Comparison of ENCODE assay signal across 8 mouse cellular contexts in the genomic region with DNA sequence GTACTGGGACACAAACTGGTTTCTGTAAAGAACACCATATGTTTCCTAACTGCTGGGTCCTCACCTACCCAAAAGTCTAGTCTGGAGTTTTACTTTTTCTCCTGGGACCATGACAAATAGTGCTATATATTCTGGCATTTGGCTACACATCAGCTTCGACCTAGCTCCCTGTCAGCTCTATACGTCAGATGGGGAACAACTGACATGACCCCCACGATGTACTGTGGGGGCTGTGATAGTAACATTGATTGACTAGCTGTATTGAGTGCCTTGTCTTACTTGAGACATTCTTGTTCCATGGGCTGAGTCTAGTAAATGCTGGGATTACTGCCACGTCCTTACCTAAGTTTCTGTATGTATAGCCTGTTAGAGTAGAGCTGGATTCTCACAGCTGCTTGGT. TPM values are rescaled to one million over a fixed set of nuclear protein-coding genes. Genes with fewer than 3 reads are reported as not detected.
A peak's percentile ranks its signal among the peaks of the same experiment; 100 is the strongest.
DNase-seq lines count a peak whose midpoint lies in the region; ATAC-seq lines count a peak whose summit lies in the region.

No protein-coding gene starts in this region.

- H3K4me2 ChIP-seq in kidney, embryonic 16.5 days (replicated peaks; ENCODE audit: low read depth, low read length) = peak overlapping the region; percentile 11; the same call in 1 of the 2 replicates
- no peak overlapping the region for H3K4me2 ChIP-seq in hindbrain, embryonic 13.5 days
- H3K4me2 ChIP-seq in midbrain, embryonic 16.5 days (ENCODE audit: low read length) = no peak overlapping the region

- 51% methylated on average over 4 of the region's 4 CpGs for WGBS in kidney, embryonic 16.5 days
- 63% methylated on average over 4 of the region's 4 CpGs for WGBS in hindbrain, embryonic 13.5 days
- 69% methylated on average over 4 of the region's 4 CpGs for WGBS in midbrain, embryonic 16.5 days

- peaks cover 67% of the 10 kb centered on the region for H3K4me1 ChIP-seq in kidney, embryonic 16.5 days (ENCODE audit: insufficient read depth, low read length)
- H3K4me1 ChIP-seq in brown adipose tissue, adult 24 weeks (ENCODE audit: control insufficient read depth, insufficient read depth, insufficient read length, low read length) = peaks cover 61% of the 10 kb centered on the region
- peaks cover 57% of the 10 kb centered on the region for H3K4me1 ChIP-seq in hindbrain, embryonic 13.5 days (replicated peaks)
- peaks cover 22% of the 10 kb centered on the region for H3K4me1 ChIP-seq in midbrain, embryonic 16.5 days (ENCODE audit: control insufficient read depth, insufficient read depth, low read length)

- H3K27me3 ChIP-seq in kidney, embryonic 16.5 days (ENCODE audit: insufficient read depth, low read length) = no peaks in the 10 kb centered on the region
- H3K27me3 ChIP-seq in hindbrain, embryonic 13.5 days = no peaks in the 10 kb centered on the region
- H3K27me3 ChIP-seq in midbrain, embryonic 16.5 days (ENCODE audit: control insufficient read depth, insufficient read depth, low read depth, low read length) = no peaks in the 10 kb centered on the region

- H3K9ac ChIP-seq in kidney, embryonic 16.5 days (replicated peaks; ENCODE audit: low read length) = peak overlapping the region; percentile 44
- peak overlapping the region; percentile 19; the same call in 1 of the 2 replicates for H3K9ac ChIP-seq in hindbrain, embryonic 13.5 days
- no peak overlapping the region for H3K9ac ChIP-seq in midbrain, embryonic 16.5 days (ENCODE audit: low read depth, low read length)

- no peak for ATAC-seq in kidney, embryonic 16.5 days (ENCODE audit: low FRiP score, low TSS enrichment)
- no peak for ATAC-seq in hindbrain, embryonic 13.5 days (ENCODE audit: low FRiP score)
- no peak for ATAC-seq in midbrain, embryonic 16.5 days

- H3K27ac ChIP-seq in kidney, embryonic 16.5 days (ENCODE audit: low read length) = peak overlapping the region; percentile 92
- H3K27ac ChIP-seq in brown adipose tissue, adult 24 weeks (replicated peaks; ENCODE audit: low read depth, low read length) = peak overlapping the region; percentile 89
- peak overlapping the region; percentile 75 for H3K27ac ChIP-seq in hindbrain, embryonic 13.5 days
- peak overlapping the region; percentile 9 for H3K27ac ChIP-seq in midbrain, embryonic 16.5 days (ENCODE audit: low read length)

- DNase-seq in kidney, postnatal 25 days = no peak
- DNase-seq in adrenal gland, postnatal 10 days = no peak
- DNase-seq in layer of hippocampus, adult 8-10 months (ENCODE audit: low spot score in 2 of 2) = no peak
- no peak for DNase-seq in spleen, adult 18-20 months

- peaks cover 25% of the 10 kb centered on the region for H3K36me3 ChIP-seq in kidney, embryonic 16.5 days (ENCODE audit: insufficient read depth, low read length)
- H3K36me3 ChIP-seq in hindbrain, embryonic 13.5 days = peaks cover 39% of the 10 kb centered on the region
- H3K36me3 ChIP-seq in midbrain, embryonic 16.5 days (ENCODE audit: control insufficient read depth, insufficient read depth, low read length) = peaks cover 7% of the 10 kb centered on the region

- no peaks in the 10 kb centered on the region for H3K9me3 ChIP-seq in kidney, embryonic 16.5 days (ENCODE audit: low read length)
- H3K9me3 ChIP-seq in hindbrain, embryonic 13.5 days = no peaks in the 10 kb centered on the region
- no peaks in the 10 kb centered on the region for H3K9me3 ChIP-seq in midbrain, embryonic 16.5 days (replicated peaks; ENCODE audit: control insufficient read depth, low read length, poor library complexity, severe bottlenecking)

- H3K4me3 ChIP-seq in kidney, embryonic 16.5 days (ENCODE audit: low read length) = no peak overlapping the region
- H3K4me3 ChIP-seq in brown adipose tissue, adult 24 weeks (ENCODE audit: insufficient read depth, low read depth, low read length) = peak overlapping the region; percentile 14; the same call in 1 of the 2 replicates
- H3K4me3 ChIP-seq in hindbrain, embryonic 13.5 days = no peak overlapping the region
- no peak overlapping the region for H3K4me3 ChIP-seq in midbrain, embryonic 16.5 days (ENCODE audit: low read depth, low read length)

RNA-seq across cellular contexts. Expression of gene Mcl1, which starts 8.9 kb away (rescaled TPM):
- 23.7 and 38.1 TPM in 2 replicates for polyA plus RNA-seq in kidney, embryonic 16.5 days (2015; fragmentation: Nextera tagmentation; extraction: Ambion mirVana)
- 56.1 and 61.6 TPM in 2 replicates for polyA plus RNA-seq in brown adipose tissue, adult 24 weeks (2012; ENCODE audit: insufficient read depth, insufficient read length, missing spikeins)
- polyA plus RNA-seq in hindbrain, embryonic 13.5 days (2015; fragmentation: Nextera tagmentation; extraction: Ambion mirVana) = 49.3 and 54.2 TPM in 2 replicates
- polyA plus RNA-seq in midbrain, embryonic 16.5 days (2015; fragmentation: Nextera tagmentation; extraction: Ambion mirVana) = 37.9 and 43.1 TPM in 2 replicates
- 100 to 1,000 TPM; 116 to 144 TPM for total RNA-seq in adrenal gland, postnatal 10 days (2021)
- total RNA-seq in layer of hippocampus, adult 8-10 months (2022) = 10 to 100 TPM; 55.1 to 73.6 (median 61.1) TPM

RNA-seq across cellular contexts. Expression of gene Adamtsl4, which starts 20.2 kb away (rescaled TPM):
- 3.8 and 3.9 TPM in 2 replicates for polyA plus RNA-seq in kidney, embryonic 16.5 days (2015; fragmentation: Nextera tagmentation; extraction: Ambion mirVana)
- polyA plus RNA-seq in brown adipose tissue, adult 24 weeks (2012; ENCODE audit: insufficient read depth, insufficient read length, missing spikeins) = 2.5 and 6.6 TPM in 2 replicates
- 0.98 and 1.0 TPM in 2 replicates for polyA plus RNA-seq in hindbrain, embryonic 13.5 days (2015; fragmentation: Nextera tagmentation; extraction: Ambion mirVana)
- 0.80 and 1.0 TPM in 2 replicates for polyA plus RNA-seq in midbrain, embryonic 16.5 days (2015; fragmentation: Nextera tagmentation; extraction: Ambion mirVana)
- 10 to 100 TPM; 13.3 to 13.4 TPM for total RNA-seq in adrenal gland, postnatal 10 days (2021)
- 10 to 100 TPM in 2 of 4 experiments, 1 to 10 TPM in 2; 5.2 to 17.9 (median 10.4) TPM for total RNA-seq in layer of hippocampus, adult 8-10 months (2022)

RNA-seq across cellular contexts. Expression of gene Ensa, which starts 42.7 kb away (rescaled TPM):
- 76.4 and 78.6 TPM in 2 replicates for polyA plus RNA-seq in kidney, embryonic 16.5 days (2015; fragmentation: Nextera tagmentation; extraction: Ambion mirVana)
- 38.4 and 51.4 TPM in 2 replicates for polyA plus RNA-seq in brown adipose tissue, adult 24 weeks (2012; ENCODE audit: insufficient read depth, insufficient read length, missing spikeins)
- 106 and 108 TPM in 2 replicates for polyA plus RNA-seq in hindbrain, embryonic 13.5 days (2015; fragmentation: Nextera tagmentation; extraction: Ambion mirVana)
- 128 and 131 TPM in 2 replicates for polyA plus RNA-seq in midbrain, embryonic 16.5 days (2015; fragmentation: Nextera tagmentation; extraction: Ambion mirVana)
- total RNA-seq in adrenal gland, postnatal 10 days (2021) = 10 to 100 TPM; 67.8 to 68.1 TPM
- 100 to 1,000 TPM; 286 to 320 (median 297) TPM for total RNA-seq in layer of hippocampus, adult 8-10 months (2022)

Comparison
In these comparisons a context has a peak if more than half of its experiments do, and no peak if none do; other contexts are left out.
1. H3K27ac ChIP-seq: peak in every context shown above with its lines; median percentile 92 in kidney, embryonic 16.5 days; 89 in brown adipose tissue, adult 24 weeks; 75 in hindbrain, embryonic 13.5 days; 9 in midbrain, embryonic 16.5 days.